Mouse (Mus musculus) neural tube, embryonic 13.5 days (tissue): ENCODE data around the gene Rnd1. TPM values are rescaled to one million over a fixed set of nuclear protein-coding genes. Genes with fewer than 3 reads are reported as not detected.

Experiments
- ATAC-seq: fragments of 200-750 bp; cut with Nextera tagmentation; 2 replicates; pipeline ENCODE4 v1.8.0; 2017; ENCODE audit warnings: low read depth, mild to moderate bottlenecking, moderate TSS enrichment, moderate library complexity
- H3K27ac ChIP-seq: fragments of 300-500 bp; sonication (generic); replicated peaks from 2 replicates; pipeline ENCODE4 v1.5.1; 2015; ENCODE audit warnings: moderate library complexity, mild to moderate bottlenecking, inconsistent platforms
- H3K27me3 ChIP-seq: fragments of 300-500 bp; sonication (generic); 2 replicates; pipeline ENCODE4 v1.6.1; 2015; ENCODE audit warnings: mild to moderate bottlenecking, inconsistent platforms
- H3K36me3 ChIP-seq: fragments of 300-500 bp; sonication (generic); 2 replicates; pipeline ENCODE4 v1.6.1; 2015; ENCODE audit warnings: mild to moderate bottlenecking, inconsistent platforms
- H3K4me1 ChIP-seq: fragments of 300-500 bp; sonication (generic); replicated peaks from 2 replicates; pipeline ENCODE4 v1.6.1; 2015; ENCODE audit warnings: inconsistent platforms
- H3K4me2 ChIP-seq: fragments of 300-500 bp; sonication (generic); 2 replicates; pipeline ENCODE4 v1.6.1; 2015; ENCODE audit warnings: inconsistent platforms, mild to moderate bottlenecking, moderate library complexity
- H3K4me3 ChIP-seq: fragments of 300-500 bp; sonication (generic); 2 replicates; pipeline ENCODE4 v1.5.1; 2015; ENCODE audit warnings: mild to moderate bottlenecking, inconsistent platforms
- H3K9ac ChIP-seq: fragments of 300-500 bp; sonication (generic); 2 replicates; pipeline ENCODE4 v1.6.1; 2015; ENCODE audit warnings: moderate library complexity, mild to moderate bottlenecking, inconsistent platforms
- H3K9me3 ChIP-seq: fragments of 300-500 bp; sonication (generic); 2 replicates; pipeline ENCODE4 v1.6.1; 2016; ENCODE audit warnings: inconsistent platforms
- WGBS: fragments of 180-500 bp; shearing (Covaris S2); methylation state at CpG from one replicate; pipeline ENCODE4 v1.1.7; 2015; 5-methylcytosine and 5-hydroxymethylcytosine counted together
- polyA plus RNA-seq: library from polyadenylated mRNA; unstranded; fragments of >200 nt; fragmentation: Nextera tagmentation; extraction: Ambion mirVana; gene quantifications from 2 replicates; pipeline ENCODE4 v1.2.1, GENCODE M21; 2015

Rnd1 gene
- polyA plus RNA-seq, 1 experiment from 2014 or later = 6.2 TPM

DNA sequence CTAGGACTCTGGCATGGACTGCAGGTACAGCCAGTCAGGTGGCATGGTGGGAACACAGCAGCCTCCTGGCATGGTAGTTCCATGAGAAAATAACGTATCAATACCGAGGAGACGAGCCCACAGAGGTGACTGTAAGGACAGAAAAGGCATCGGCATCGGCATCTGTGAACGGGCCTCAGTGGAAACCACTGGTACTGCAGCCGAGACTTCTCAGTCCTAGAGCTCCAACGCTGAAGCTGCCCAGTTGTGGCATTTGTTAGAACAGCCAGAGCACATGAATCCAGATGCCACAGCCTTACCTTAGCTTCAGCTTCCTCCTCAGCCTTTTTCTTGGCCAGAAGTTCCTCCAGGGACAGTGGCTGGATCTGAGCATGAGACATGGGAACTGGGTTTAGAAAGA, 25.1 kb downstream of the Rnd1 start:
- no peaks in the 10 kb centered on the region for H3K9me3 ChIP-seq
- ATAC-seq = no peak
- peaks cover 100% of the 10 kb centered on the region for H3K36me3 ChIP-seq
- H3K9ac ChIP-seq = no peak overlapping the region
- 94% methylated on average over 8 of the region's 8 CpGs for WGBS
- H3K4me3 ChIP-seq = no peak overlapping the region
- no peak overlapping the region for H3K27ac ChIP-seq
- H3K27me3 ChIP-seq = no peaks in the 10 kb centered on the region
- H3K4me2 ChIP-seq = no peak overlapping the region
- H3K4me1 ChIP-seq = no peaks in the 10 kb centered on the region

DNA sequence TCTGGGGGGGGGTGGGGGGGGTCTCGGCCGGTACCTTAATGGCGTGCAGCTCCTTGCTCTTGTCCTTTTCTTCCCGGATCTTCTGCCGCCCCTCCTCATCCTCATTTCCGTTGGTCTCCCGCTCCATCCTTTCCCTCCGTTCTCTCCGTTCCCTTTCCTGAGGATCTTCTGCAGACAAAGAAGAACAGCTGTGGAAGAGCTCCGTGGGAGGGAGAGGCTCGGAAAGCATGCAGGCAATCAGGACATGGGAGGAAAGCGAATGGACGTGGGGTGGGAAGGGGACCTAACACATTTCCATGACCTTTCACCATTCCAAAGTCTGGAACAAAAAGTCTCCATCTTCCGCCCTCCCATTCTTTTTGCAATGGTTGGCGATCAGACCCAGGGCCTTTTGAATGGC, 25.8 kb downstream of the Rnd1 start:
- Histone ChIP-seq H3K9ac (no peak overlapping the region), H3K4me1 (no peaks in the 10 kb centered on the region), H3K27me3 (no peaks in the 10 kb centered on the region), H3K4me2 (no peak overlapping the region), H3K36me3 (peaks cover 100% of the 10 kb centered on the region), H3K4me3 (no peak overlapping the region), H3K27ac (no peak overlapping the region), H3K9me3 (no peaks in the 10 kb centered on the region)
- ATAC-seq = no peak
- WGBS = 93% methylated on average over 15 of the region's 15 CpGs

DNA sequence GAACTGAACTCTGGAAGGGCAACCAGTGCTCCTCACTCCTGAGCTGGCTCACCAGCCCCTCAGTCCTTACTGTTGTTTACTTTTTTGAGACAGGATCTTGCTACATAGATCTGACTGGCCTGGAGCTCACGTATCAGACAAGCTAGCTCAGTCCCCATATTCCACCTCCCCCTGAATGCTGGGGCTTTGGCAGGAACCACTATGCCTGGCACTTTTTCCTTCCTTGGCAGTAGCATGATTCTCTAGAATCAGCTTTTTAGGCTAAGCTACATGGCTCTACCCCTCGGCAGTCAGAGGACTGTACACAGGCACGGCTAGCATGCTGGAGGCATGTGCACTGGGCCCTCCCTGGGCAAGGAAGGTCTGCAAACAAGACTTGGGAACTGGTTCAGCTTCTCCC, 29.2 kb downstream of the Rnd1 start:
- ATAC-seq = no peak
- 96% methylated on average over 3 of the region's 3 CpGs for WGBS
- H3K36me3 ChIP-seq = peaks cover 100% of the 10 kb centered on the region
- H3K4me3 ChIP-seq = no peak overlapping the region
- H3K4me2 ChIP-seq = no peak overlapping the region
- no peaks in the 10 kb centered on the region for H3K27me3 ChIP-seq
- H3K9ac ChIP-seq = no peak overlapping the region
- H3K9me3 ChIP-seq = no peaks in the 10 kb centered on the region
- H3K4me1 ChIP-seq = no peaks in the 10 kb centered on the region
- no peak overlapping the region for H3K27ac ChIP-seq

DNA sequence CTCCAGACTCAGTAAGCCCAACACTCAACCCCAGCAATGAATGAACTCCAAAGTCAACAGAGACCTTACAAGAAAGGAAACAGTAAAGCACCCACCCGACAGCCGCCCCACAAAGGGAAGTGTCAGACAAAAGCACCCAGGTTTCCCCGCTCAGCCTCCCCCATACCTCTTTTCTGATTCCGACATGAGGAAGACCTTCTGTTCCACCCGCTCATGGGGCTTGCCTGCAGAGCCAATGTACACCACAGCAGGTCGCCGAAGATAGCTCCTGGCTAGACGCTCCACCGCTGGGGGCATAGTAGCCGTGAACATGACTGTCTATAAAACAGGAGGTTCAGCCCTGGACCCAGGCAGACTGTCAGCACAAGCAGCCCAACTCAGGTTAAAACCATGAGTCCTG, 30.0 kb downstream of the Rnd1 start:
- H3K27ac ChIP-seq = no peak overlapping the region
- H3K9me3 ChIP-seq = no peaks in the 10 kb centered on the region
- no peaks in the 10 kb centered on the region for H3K4me1 ChIP-seq
- H3K4me3 ChIP-seq = no peak overlapping the region
- no peak for ATAC-seq
- H3K4me2 ChIP-seq = no peak overlapping the region
- H3K27me3 ChIP-seq = no peaks in the 10 kb centered on the region
- 89% methylated on average over 10 of the region's 10 CpGs for WGBS
- H3K9ac ChIP-seq = no peak overlapping the region
- H3K36me3 ChIP-seq = peaks cover 100% of the 10 kb centered on the region

DNA sequence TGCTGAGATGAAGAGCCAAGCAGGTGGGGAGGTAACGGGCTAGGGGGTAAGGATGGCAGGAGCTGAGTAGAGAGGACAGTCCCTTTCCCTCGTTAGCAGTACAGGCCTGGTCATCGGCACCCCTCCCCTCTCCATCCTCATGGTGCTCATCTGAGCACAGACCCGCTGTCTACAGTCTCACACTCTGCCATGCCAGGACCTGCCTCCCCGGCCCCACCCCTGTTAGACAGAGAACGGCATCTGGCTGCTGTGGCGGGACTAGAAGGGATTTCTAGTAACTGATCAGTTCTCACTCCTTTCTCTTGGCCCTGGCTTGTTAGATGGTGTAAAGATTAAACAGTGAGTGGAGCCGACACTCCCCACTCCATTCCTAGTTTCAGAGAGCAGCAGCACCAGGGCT, 30.5 kb downstream of the Rnd1 start:
- H3K4me3 ChIP-seq = no peak overlapping the region
- ATAC-seq = no peak
- no peak overlapping the region for H3K27ac ChIP-seq
- no peaks in the 10 kb centered on the region for H3K27me3 ChIP-seq
- no peaks in the 10 kb centered on the region for H3K9me3 ChIP-seq
- H3K4me1 ChIP-seq = no peaks in the 10 kb centered on the region
- 89% methylated on average over 8 of the region's 8 CpGs for WGBS
- peaks cover 100% of the 10 kb centered on the region for H3K36me3 ChIP-seq
- H3K4me2 ChIP-seq = no peak overlapping the region
- H3K9ac ChIP-seq = no peak overlapping the region

DNA sequence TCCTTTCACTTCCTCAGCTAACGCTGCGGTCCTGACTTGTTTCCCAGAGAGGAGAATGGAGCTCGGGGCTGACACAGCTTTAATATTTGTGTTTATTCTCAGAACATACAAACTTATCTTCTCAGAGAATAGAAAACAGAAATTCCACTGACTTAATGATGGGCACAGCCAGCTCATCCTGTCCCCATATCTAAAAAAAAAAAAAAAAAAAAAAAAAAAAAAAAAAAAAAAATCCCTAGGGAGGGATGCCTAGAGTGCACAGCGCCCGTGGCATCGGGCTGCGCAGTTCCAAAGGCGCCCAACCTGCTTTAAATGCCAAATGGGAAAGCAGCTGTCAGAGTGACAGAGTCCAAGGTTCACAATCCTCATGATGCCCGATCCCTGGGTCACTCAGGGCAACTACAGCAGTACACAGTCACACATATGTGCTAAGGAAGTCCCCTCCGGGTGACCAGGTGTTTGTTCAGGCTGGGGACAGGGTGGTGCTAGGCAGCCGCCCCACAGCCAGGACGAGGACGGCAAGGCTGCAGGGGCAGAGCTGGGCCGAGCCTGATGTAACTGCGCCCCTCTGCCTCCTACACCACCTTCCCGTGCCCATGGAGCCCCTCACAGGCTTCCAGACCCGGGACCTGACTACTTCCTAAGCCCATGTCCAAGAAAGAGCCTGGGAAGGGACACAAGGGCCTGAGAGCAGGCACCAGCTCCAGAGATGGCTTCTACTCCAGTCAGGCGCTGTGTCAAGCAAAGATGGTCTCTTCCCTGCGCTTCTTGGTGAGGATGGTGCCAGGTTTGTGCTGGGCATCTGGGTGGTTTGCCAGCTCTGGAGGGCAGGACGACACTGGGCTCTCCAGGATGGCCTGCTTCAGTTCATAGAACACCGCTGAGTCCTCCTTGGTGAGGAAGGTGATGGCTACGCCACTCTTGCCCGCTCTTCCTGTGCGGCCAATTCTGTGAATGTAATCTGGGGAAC, 31.9 kb downstream of the Rnd1 start:
- Histone ChIP-seq H3K4me2 (no peak overlapping the region), H3K4me1 (no peaks in the 10 kb centered on the region), H3K27me3 (no peaks in the 10 kb centered on the region), H3K36me3 (peaks cover 100% of the 10 kb centered on the region), H3K9ac (no peak overlapping the region), H3K27ac (no peak overlapping the region), H3K4me3 (no peak overlapping the region), H3K9me3 (no peaks in the 10 kb centered on the region)
- ATAC-seq = no peak
- 87% methylated on average over 24 of the region's 24 CpGs for WGBS

DNA sequence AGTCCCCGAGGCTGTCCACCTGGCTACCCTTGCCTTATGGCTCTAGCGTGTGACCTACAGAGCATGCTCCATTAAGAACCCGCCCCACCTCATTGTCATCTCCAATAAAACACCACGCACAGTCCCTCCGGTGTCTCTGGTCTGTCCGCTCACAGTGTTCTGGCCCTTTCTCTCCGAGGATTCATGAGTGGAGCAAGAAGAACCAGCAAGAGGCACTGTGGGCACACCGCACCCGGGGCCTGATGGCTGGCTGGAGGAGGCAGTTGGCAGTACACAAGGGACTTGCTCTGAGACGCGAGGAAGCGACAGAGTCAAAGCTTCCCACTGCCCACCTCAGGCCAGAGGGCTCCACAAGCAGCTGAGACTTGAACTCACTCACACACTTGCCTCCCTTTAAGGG, 32.9 kb downstream of the Rnd1 start:
- no peak overlapping the region for H3K9ac ChIP-seq
- ATAC-seq = no peak
- 83% methylated on average over 12 of the region's 12 CpGs for WGBS

DNA sequence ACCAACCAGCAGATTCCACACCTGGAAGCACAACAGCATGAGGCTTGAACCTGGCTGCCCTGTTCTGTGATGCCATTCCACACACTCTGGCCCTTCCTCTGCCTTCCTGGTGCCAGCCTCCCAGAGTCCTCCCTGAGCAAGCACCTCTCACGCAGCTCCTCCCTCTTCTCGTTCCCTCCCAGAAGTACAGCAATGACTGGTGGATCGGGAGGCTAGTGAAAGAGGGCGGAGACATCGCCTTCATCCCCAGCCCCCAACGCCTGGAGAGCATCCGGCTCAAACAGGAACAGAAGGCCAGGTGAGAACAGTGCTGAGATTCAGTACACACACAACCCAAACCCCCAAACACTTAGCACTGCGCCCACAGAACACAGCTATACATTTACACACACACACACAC, 37.1 kb downstream of the Rnd1 start:
- Histone ChIP-seq H3K27me3 (no peaks in the 10 kb centered on the region), H3K4me1 (peaks cover 28% of the 10 kb centered on the region), H3K4me3 (no peak overlapping the region), H3K4me2 (no peak overlapping the region), H3K9ac (no peak overlapping the region), H3K27ac (no peak overlapping the region), H3K36me3 (peaks cover 64% of the 10 kb centered on the region), H3K9me3 (no peaks in the 10 kb centered on the region)
- 35% methylated on average over 8 of the region's 8 CpGs for WGBS
- no peak for ATAC-seq

More for the DNA sequence above, 32.9 kb downstream of the Rnd1 start:
- H3K4me1 ChIP-seq = no peaks in the 10 kb centered on the region
- H3K27me3 ChIP-seq = no peaks in the 10 kb centered on the region
- H3K27ac ChIP-seq = no peak overlapping the region
- no peak overlapping the region for H3K4me3 ChIP-seq
- peaks cover 100% of the 10 kb centered on the region for H3K36me3 ChIP-seq
- H3K4me2 ChIP-seq = no peak overlapping the region
- no peaks in the 10 kb centered on the region for H3K9me3 ChIP-seq

DNA sequence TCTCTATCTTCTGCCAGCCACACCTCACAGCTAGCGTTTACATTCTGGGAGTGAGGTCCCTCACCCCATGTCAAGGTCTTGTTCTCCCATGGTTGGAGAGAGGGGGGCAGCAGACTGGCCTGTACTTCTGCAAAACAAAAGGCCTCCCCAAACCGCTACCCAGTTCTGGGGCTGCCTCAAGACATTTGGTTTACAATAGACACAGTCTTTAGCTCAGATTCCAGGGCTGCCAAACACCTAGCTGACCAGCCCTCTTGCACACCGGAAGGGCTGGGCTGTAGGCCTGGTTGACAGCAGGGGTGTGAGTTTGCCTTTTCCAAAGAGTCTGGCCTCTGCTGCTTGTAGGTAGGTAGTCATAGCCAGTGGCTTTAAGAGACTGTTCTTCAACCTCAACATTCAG, 40.1 kb downstream of the Rnd1 start:
- Histone ChIP-seq H3K27ac (no peak overlapping the region), H3K36me3 (peaks cover 34% of the 10 kb centered on the region), H3K4me3 (peak overlapping the region; percentile 62), H3K4me2 (peak overlapping the region; percentile 88), H3K9me3 (no peaks in the 10 kb centered on the region), H3K27me3 (peaks cover 8% of the 10 kb centered on the region), H3K9ac (peak overlapping the region; percentile 94), H3K4me1 (peaks cover 49% of the 10 kb centered on the region)
- 35% methylated on average over 3 of the region's 3 CpGs for WGBS
- no peak for ATAC-seq

DNA sequence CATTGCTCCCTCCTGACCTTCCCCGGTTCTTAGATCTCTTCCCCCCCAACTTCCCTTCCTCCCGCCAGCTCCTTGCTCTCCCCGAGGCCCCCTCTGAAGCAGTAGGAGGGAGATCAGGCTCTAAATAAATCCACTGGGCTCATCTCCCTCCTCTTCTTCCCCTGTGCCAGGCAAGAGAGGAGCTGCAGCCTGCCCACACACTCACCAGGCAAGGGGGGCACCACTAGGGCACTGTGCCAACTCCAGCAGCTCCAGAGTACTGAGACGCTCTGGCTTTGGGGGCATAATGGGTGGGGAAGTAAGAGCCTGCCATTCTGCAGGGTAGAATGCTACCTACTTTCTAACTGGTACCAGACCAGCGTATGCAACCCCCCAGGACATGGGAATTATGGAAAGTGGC, 40.7 kb downstream of the Rnd1 start:
- Histone ChIP-seq H3K36me3 (peaks cover 28% of the 10 kb centered on the region), H3K4me2 (peak overlapping the region; percentile 88), H3K27ac (peak overlapping the region; percentile 59), H3K27me3 (peaks cover 10% of the 10 kb centered on the region), H3K9ac (peak overlapping the region; percentile 94), H3K4me1 (peaks cover 56% of the 10 kb centered on the region), H3K9me3 (no peaks in the 10 kb centered on the region), H3K4me3 (peak overlapping the region; percentile 62)
- 29% methylated on average over 5 of the region's 5 CpGs for WGBS
- ATAC-seq = no peak

DNA sequence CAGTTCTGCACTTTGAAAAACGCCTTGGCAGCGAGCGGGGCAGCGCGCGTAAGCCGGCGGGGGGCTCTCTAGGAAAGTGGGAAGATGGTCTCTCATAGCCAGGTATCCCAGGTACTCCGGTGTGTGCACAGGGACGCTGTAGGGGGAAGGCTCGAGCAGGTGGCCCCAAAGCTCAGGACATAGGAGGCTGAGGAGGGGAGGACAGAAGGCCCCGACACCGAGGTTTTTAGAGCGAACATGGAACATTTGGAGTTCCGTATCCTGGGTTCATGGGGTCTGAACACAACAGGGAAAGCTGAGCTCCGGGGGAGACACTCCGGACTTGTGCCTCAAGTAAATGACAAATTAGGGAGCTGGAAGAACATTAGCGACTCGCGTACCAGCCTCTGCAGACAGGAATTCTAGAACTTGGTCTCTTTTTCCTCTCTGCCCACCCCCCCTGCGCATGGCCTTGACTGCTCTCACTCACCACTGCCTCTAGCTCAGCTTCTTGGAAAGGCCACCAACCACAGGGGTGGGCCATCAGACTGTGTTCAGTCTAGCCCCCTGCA, 41.9 kb downstream of the Rnd1 start:
- Histone ChIP-seq H3K27ac (peak overlapping the region; percentile 96), H3K9ac (peak overlapping the region; percentile 94), H3K9me3 (no peaks in the 10 kb centered on the region), H3K4me1 (peaks cover 67% of the 10 kb centered on the region), H3K4me2 (peak overlapping the region; percentile 88), H3K4me3 (peak overlapping the region; percentile 62), H3K27me3 (peaks cover 17% of the 10 kb centered on the region), H3K36me3 (peaks cover 16% of the 10 kb centered on the region)
- ATAC-seq = peak; percentile 8; the same call in 1 of the 2 replicates
- WGBS = under 1% methylated on average over 21 of the region's 21 CpGs

DNA sequence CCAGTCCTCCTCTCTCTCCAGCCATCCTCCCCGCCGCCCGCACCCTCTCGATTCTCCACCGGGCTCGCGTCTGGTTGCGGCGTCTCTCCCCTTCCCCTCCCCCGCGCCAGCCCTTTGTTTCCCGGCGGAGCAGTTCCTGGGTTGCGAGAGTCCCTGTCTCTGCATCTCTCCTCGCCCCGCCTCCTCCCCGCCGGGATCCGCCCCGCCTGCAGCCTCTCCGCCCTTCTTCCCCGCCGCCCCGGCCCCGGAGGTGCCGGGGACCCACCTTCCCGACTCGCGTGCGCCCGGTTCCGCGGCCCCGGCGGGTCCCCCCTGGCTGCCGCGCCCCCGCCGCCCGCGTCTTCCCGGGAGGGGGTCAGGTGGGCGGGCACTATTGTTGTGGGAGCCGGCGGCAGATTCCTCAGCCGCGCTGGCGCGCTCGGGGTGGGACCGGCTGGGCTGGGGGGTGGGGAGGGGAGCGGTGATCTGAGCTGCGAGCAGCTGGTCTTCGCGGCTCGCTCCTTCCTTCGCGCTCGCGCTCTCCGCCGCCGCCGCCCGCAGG, 42.6 kb downstream of the Rnd1 start:
- peak; percentile 60 for ATAC-seq
- WGBS = under 1% methylated on average over 52 of the region's 65 CpGs
- H3K27me3 ChIP-seq = peaks cover 22% of the 10 kb centered on the region
- H3K27ac ChIP-seq = peak overlapping the region; percentile 96
- peaks cover 69% of the 10 kb centered on the region for H3K4me1 ChIP-seq
- peak overlapping the region; percentile 88 for H3K4me2 ChIP-seq
- peak overlapping the region; percentile 94 for H3K9ac ChIP-seq
- peaks cover 9% of the 10 kb centered on the region for H3K36me3 ChIP-seq
- peak overlapping the region; percentile 62 for H3K4me3 ChIP-seq
- H3K9me3 ChIP-seq = no peaks in the 10 kb centered on the region
